Mouse (Mus musculus): Measurements from ENCODE around the gene Hoxc4.
A peak's percentile ranks its signal among the peaks of the same experiment; 100 is the strongest.

Gene Hoxc4

DNA sequence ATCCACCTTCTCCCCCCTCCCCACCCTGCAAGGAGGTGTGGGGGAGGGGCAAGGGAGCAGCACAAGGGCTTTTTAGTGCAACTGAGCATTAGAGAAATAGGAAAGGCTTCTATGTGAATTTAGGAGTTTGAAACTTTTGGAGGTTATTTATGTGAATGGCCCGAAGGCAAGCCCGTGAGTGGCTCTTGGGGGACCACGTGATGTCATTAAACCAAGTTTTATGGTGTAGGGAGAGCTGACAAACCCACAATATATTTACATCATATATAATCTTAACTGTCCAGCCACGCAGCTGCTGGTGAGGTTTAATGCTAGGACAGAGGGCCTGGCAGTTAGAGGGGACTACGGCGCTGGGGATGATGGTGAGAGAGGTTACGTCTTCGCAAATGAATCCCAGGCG, at the start of gene Hoxc4:
Hoxc4 (plus strand) TSS at position 299 of the 400 bp plus-strand sequence.
- DNase-seq = no peak

DNA sequence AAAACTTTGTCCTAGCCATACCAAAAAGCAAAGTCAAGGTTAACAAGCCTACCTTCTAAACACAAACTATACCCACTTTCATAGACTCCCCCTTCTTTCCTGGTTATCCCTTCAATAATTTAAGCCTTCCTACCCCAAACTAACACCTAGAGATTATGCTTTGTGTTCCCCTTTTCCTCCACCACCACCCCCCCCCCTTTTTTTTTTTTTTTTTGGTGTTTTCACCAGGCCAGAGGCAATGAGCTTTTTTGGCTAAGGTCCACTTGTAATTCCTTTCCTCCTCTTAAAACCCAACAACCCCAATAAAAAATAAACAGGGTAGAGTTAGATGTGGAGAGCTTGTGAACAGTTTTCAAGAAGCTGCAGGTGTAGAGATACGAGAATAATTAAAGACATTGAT, 49.4 kb upstream of the Hoxc4 start:
- no peak for DNase-seq

DNA sequence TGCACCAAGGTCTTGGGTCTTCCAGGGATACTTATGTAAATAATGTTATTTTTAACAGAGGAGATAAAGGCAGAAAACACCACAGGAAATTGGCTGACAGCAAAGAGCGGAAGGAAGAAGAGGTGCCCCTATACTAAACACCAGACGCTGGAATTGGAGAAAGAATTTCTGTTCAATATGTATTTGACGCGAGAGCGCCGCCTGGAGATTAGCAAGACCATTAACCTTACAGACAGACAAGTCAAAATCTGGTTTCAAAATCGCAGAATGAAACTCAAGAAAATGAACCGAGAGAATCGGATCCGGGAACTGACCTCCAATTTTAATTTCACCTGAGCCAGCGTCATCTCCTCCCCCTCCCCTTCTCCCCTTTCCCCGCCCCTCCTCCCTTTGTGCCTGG, 48.0 kb upstream of the Hoxc4 start:
- DNase-seq = no peak

DNA sequence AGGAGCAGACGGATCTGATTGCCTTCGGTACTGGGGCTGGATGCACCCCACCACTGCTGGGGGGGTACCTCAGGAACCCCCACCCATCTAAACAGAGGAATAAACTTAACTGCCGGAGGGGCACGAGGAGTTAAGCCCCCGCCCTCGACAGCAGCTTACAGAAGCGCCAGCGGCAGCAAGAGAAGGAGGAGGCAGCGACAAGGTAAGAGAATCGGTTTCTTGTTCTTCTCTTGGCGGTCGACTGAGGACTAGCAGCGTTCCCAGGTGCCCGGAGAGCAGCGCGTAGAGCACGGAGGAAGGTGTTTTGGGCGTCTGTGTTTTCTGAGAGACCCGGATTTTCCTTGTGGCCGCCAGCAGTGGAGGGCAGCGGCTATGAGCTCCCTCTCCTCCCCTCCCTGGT, 46.5 kb upstream of the Hoxc4 start:
- no peak for DNase-seq

DNA sequence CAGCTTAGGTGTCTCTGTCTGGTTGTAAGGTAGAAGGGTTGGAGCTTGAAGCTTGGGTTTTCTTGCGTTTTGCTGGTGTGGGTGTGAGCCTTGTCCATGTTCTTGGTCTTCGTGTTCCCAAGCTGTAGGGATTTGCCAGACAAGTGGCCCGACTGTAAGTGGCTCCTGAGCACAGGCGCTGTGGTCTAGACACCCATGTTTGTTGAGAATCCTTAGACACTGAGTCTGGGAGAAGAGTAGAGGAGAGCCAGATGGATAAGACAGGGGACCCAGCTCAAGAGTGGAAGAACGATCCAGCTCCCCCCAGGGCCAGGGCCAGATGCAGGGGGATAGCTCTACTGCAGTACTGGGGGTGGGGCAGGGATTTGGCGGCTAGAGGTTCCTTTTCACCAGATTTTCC, 46.0 kb upstream of the Hoxc4 start:
- no peak for DNase-seq

DNA sequence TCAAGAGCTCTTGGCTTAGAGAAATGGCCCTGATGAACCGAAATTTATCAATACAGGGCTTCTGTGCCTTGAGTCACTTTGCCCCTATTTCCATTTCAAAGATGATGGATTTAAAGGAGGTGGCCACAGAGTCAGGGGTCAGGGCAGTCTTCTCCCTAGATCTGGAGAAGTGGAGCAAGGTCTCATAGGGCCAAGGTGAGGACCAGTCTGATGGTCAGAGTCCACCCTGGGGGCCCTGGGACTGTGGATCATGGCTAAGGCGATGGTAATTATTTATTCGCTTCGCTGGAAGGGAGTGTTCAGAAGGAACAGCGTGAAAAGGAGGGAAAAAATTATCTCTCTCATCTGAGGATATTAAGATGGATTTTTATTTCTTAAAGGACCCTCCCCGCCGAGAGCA, 43.7 kb upstream of the Hoxc4 start:
- no peak for DNase-seq

DNA sequence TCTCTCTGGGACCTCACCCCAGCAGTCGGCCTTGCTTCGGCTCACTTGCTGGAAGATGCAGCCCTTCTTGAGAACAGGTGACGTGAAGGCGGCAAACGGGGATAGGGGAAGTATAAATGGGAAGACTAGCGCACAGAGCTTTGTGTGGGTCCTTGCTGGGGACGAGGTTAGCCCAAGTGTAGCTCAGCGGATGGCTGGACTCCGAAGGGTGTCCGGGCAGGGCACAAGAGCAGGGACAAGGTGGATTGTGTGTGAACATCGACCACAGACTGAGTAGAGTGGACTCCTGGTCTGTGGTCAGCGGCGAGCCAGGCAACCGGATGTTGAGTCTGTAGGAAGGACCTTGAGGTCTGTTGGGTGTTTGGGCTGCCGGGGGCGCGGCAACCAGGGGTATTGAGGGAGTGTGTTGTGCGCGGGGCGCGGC, 43.0 kb upstream of the Hoxc4 start:
- no peak for DNase-seq

DNA sequence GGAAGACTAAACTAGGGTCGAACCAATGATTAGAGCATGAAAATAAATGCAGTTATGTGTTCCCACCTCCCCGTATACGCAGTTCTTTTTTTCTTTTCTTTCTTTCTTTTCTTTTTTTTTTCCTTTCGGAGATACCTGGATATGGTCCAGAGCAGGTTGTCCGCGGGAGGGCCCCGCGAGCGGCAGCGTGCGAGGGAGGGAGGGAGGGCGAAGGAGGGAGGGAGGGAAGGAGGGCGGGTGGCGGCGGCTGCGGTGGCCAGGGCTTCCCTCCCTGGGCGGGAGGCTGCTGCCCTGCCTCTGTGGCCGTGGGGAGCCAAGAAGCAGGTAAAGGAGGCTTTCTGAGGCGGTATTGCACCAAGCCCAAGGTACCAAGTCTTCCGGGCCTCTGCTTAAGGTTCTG, 42.6 kb upstream of the Hoxc4 start, which contains the start of gene Hoxc9:
Hoxc9 (plus strand) TSS at position 269 of the 400 bp plus-strand sequence.
- no peak for DNase-seq

DNA sequence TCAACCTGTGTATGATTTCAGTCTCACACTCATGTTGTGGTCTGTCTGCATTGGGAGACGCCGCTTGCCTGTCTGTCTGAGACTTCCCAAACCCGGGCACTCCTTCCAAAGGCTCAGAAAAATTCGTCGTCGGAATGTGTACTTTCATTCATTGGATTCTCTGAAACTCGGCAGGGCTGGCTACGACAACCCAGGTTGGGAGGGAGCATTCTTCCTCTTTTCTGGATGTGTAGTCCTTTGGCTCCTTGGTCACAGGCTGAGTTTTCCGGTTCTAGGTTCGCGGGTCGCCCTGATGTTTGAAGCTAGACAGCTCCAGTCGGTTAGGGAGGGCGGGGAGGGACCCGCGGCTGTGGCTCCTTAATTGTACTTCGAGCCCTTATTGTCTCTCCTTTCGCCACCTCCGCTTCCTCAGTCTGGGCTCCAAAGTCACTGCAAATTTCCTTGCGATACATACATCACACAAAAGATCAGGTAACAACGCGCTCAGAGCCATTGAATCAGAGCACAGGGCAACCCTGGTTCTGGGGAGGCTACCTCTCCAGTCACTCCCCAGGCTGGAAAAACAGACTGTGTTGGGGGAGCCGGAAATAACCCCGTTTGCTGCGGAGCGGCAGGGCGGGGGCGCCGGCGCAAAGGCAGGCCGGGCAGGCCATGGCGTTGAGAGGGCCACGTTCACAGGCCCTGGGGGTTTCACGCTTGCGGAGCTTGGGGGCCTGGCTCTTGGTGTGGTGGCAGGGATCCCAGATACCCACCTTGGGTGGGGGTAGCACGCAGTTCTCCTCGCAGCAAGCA, 41.9 kb upstream of the Hoxc4 start:
- DNase-seq = no peak

DNA sequence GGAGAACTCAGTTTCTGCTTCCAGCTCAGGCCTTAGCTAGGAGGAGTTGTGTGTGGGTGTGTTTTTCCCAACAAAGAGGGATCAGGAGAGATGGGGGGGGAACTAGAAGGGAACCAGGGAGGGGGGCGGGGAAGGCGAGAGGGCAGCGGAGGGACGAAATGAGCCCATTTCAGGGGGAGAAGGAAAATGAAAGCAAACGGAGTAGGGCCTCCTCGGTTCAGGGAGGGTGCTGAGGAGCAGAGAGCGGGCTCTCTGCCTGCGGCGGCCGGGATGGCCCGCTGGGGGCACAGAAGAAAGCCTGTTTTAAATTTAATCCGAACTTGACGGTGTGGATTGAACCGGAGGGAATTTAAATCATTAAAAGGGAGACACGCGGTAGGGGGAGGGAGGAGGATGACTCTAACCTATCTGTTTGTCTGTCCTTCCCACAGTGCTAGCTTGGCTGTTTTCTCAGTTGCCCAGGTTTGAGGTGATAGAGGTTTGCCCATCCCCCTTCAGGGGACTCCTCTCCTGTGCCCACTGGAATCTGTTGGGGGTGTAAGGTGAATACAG, 41.2 kb upstream of the Hoxc4 start:
- no peak for DNase-seq

DNA sequence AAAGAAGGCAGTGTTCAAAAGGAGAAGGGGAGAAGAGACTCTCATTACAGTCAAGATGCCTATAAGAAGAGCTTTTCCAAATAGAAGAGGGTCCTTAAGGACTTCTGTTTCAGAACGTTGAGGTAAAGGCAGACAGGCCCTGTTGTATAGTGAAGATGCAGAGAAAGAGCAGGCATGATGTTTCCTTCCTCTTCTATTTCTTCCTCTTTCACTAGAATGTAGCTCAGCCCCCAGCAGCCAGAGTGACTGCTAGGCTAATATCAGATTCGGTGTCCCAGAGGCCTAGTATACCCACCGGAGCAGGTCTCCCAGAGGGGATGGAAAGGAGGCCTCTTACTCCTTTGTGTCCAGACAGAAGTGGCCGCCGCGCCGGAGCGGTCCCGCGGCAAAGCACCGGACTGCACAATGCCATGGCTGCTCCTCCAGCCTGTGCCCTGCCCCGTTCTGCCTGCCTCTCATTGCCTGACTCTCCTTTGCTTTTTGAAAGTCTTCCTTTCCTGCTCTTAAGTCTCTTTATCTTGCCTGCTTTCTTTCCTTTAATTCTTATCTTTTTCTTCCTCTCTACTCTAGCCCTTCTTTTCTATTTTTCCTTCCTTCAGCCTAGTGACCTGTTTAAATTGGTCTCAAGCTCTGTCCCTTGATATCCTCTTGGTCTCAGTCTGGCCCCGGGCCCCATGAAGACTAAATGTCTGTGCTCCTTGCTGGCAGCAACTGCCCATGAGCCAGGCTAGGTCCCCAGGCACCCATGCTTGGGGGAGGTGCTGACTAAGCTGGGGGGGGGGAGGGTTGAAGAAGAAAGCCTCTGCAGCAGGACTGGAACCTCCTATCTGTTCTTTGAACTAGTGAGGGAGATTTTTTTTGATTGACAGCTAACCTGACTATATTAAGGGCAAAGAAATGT, 39.9 kb upstream of the Hoxc4 start:
- DNase-seq = no peak

DNA sequence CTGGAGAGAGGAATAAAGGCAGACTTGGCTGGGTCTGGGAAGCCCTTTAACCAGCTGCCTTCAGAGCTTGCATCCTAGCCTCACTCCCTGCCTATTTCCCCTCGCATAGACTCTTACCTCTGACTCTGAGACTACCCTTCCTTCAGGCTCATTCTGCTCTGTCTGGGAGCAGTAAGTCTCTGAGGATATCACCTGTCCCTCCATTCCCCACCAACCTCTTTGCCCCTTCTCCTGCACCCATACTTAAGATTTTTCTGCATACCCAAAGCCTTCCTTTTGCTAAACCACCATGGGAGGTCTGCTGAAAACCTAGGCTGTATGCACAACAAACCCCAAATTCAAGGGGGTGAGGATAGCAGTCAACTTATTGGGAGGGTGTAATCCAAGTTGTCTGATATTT, 38.8 kb upstream of the Hoxc4 start:
- no peak for DNase-seq

DNA sequence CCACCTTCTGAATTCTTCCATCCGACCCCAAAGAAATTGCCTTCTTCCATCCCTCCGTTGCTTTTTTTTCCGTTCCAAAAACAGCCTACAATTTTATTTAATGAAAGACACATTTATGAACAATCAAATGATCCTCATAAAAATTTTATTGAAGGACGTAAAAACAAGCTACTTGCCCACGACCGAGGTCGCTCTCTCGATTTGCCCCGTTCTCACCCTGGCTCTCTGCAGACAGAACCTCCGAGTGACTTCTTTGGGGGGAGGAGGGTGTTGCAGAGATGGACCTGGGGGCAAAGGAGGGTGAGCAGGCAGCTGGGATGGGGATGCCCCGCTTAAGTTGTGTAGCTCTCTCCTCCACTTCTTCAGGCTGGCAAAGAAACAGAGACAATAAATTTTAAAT, 38.4 kb upstream of the Hoxc4 start:
- DNase-seq = no peak

DNA sequence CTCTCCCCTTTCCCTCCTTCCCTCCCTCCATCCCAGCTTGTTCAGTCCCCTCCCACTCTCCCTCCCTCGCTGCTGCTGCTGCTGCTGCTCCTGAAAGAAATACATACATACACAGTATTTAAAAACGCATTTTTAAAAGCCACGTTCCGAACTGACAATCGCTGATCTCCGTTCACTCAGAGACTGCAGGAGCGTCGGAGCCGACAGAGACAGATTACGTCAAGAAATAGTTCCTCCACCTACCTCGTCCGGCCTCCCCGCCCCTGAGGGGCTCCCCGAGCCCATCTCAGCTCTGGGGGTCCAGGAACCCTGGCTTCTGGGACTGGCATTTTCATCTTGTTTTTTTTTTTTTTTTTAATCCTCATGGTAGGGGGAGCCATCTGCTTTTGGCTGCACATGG, 37.8 kb upstream of the Hoxc4 start:
- DNase-seq = no peak

DNA sequence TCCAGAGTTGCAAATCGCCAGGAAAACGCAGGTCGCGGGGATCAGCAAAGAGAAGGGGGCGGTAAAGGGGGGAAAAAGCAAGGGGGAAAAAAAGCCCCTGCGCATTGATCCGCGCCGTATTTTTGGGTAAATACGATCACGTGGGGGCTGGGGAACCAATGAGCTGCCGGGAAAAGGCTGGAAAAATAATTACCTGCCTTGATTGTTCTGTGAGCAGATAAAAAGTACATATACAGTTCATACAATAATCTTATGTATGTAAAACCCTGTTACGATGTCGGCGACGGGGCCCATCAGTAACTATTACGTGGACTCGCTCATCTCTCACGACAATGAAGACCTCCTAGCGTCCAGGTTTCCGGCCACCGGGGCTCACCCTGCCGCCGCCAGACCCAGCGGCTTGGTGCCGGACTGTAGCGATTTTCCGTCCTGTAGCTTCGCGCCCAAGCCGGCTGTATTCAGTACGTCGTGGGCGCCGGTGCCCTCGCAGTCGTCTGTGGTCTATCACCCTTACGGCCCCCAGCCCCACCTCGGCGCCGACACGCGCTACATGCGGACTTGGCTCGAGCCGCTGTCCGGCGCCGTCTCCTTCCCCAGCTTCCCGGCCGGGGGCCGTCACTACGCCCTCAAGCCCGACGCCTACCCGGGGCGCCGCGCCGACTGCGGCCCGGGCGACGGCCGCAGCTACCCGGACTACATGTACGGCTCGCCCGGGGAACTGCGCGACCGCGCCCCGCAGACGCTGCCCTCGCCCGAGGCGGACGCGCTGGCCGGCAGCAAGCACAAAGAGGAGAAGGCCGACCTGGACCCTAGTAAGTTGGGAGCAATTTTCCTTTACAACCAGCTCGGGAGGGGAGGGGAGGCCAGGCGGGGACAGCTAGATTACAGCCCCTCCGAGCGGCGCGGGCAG, 37.1 kb upstream of the Hoxc4 start:
- DNase-seq = no peak

DNA sequence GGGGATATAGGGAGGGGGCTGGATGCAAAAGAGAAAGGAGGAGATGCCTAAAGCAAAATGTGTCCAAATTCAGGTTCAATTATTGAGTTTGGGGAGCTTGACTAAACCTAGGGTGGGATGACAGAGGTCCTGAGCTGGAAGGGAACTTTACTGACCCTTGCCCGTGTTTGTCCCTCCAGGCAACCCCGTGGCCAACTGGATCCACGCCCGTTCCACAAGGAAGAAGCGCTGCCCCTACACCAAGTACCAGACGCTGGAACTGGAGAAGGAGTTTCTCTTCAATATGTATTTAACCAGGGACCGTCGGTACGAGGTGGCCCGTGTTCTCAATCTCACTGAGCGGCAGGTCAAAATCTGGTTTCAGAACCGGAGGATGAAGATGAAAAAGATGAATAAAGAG, 35.0 kb upstream of the Hoxc4 start:
- no peak for DNase-seq

DNA sequence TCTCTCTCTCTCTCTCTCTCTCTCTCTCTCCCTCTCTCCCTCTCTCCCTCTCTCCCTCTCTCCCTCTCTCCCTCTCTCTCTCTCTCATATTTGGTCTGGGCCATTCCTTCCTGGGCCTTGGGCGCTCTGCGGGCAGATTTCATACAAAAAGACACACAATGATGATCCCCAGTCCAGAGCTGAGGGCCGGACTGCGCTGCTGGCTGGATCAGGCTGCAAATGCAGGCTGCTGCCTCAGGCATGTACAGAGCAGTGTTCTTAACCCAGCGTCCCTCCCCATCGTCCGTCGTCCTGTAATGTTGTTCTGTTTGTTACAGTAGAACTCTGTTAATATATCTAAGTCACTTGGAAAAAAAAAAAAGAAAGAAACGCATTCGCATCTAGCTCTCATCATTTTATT, 34.2 kb upstream of the Hoxc4 start:
- no peak for DNase-seq

DNA sequence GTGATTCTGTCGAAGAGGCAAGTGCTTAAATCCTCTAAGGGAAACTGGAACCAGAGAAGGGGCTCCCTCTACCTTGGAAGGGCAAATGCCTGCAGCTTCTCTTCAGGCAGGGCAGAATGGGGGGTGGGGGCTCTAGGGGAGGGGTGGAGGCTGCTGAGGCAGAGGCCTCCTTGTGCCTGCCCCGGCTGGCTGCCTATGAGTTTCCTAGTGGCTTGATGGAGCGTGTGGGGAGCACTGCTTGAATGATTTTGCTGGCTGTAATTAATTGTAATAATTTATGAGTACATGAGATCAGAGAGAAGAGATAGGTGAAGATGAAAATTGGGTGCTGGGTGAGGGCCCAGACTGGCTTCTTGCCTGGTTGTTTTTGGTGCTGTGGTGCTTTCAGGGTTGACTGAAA, 33.8 kb upstream of the Hoxc4 start:
- no peak for DNase-seq

DNA sequence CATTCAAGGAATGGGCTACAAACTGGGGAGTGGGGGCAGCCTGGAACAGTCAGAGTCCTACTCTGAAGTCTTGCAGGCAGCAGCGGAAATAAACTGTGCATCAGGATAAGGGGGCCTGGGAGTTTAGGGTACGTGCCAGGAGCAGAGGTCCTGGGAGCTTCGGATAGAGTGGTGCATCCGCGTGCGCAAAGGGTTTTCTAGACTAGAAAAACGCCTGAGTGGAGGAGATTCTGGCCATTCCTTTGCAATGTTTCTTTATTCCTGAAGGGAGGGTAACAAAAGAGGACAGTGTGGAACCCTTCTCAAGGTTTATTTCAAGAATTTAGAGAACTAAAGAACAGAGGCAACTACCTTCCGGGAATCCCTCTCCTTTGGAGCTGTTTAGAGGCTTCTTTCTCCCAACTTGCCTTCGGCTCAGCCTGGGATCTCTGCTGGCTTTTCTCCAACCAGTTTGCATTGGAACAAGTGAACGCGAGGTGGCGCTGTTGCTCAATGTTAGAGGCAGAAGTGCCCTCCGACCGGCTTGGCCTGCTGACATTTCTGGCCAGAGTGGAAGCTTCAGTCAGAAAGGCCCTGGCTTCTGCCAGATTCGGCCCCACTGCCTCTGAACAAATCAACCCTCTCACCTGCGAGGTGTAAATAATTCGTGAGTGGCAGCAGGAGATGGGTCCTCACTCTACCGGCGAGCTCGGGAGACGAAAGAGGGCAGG, 31.5 kb upstream of the Hoxc4 start:
- DNase-seq = peak; percentile 84

DNA sequence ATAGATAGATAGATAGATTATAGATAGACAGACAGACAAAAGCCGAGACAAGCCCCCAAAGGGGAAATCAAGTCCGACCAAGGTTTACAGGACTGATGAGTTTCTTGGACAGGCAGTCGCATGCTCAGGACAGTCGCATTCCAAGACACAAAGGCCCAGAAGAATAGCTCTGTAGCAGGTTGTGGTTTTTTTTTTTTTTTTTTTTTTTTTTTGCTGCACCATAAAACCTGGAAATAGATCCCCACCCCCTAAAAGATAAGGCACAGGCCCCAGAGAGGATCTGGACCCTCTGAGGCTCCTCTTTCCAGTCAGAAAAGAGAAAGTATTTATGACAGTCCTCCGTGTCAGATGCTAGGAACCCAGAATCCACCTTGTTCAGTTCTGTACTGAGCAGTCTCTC, 30.7 kb upstream of the Hoxc4 start:
- no peak for DNase-seq

DNA sequence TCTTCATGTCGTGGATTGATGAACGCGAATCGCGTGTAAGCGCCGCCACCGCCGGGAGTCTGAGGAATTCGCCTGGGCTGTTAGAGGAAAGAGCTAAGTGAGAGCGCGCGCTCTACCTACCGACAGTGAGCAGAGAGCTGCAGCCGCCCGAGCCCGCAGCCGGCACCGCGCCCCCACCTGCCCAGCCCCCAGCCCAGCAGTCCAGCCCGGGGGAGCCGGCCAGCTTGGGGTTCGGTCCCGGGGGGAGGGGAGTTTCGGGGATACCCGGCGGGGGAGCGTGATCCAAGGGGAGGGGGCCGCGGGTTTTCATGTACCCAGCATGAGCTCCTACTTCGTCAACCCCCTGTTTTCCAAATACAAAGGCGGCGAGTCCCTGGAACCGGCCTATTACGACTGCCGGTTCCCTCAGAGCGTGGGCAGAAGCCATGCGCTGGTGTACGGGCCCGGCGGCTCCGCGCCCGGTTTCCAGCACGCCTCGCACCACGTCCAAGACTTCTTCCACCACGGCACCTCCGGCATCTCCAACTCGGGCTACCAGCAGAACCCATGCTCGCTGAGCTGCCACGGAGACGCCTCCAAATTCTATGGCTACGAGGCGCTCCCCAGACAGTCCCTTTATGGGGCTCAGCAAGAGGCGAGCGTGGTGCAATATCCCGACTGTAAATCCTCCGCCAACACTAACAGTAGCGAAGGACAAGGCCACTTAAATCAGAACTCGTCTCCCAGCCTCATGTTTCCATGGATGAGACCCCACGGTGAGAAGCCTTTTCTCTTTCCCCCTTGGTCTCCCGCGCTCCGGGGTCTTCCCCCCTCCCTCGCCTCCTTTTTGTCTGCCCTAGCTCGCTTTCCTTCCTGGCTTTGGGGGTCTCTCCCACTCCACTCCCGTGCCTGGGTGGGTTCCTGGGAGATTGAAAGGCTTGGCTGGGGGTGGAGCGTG, 28.0 kb upstream of the Hoxc4 start, which contains the start of gene Hoxc8:
Hoxc8 (plus strand) TSS at position 147 of the 937 bp plus-strand sequence.
- DNase-seq = no peak

Data from cerebellum, adult 11 months (tissue).